ENCODE assay signal across 7 mouse cellular contexts in genomic region chr8:80878801-80879425, GRCm38 (mm10). TPM values are rescaled to one million over a fixed set of nuclear protein-coding genes. Genes with fewer than 3 reads are reported as not detected.
A peak's percentile ranks its signal among the peaks of the same experiment; 100 is the strongest.
DNase-seq lines count a peak whose midpoint lies in the region; ATAC-seq and TF ChIP-seq lines count a peak whose summit lies in the region.

No protein-coding gene starts in this region.

- TF ChIP-seq CTCF in small intestine, adult 2 months (IDR thresholded peaks at IDR 0.05; ENCODE audit: extremely low read depth, insufficient read length, insufficient replicate concordance, low read depth, low read length): peak; percentile 53; the same call in 1 of the 2 replicates

- peak overlapping the region; percentile 83 for H3K9ac ChIP-seq in hindbrain, embryonic 16.5 days (ENCODE audit: low read depth, low read length)
- H3K9ac ChIP-seq in limb, embryonic 11.5 days (ENCODE audit: low read length): peak overlapping the region; percentile 82

- no peaks in the 10 kb centered on the region for H3K36me3 ChIP-seq in hindbrain, embryonic 16.5 days (ENCODE audit: control insufficient read depth, insufficient read depth, low read length)
- H3K36me3 ChIP-seq in limb, embryonic 11.5 days (ENCODE audit: control insufficient read depth, insufficient read depth, low read length): no peaks in the 10 kb centered on the region
- H3K36me3 ChIP-seq in small intestine, adult 2 months (ENCODE audit: control insufficient read depth, insufficient read depth, low read length): no peaks in the 10 kb centered on the region

- WGBS in hindbrain, embryonic 16.5 days: under 1% methylated on average over 26 of the region's 26 CpGs
- under 1% methylated on average over 26 of the region's 26 CpGs for WGBS in limb, embryonic 11.5 days
- WGBS in small intestine, adult 2 months: under 1% methylated on average over 26 of the region's 26 CpGs

- H3K4me2 ChIP-seq in hindbrain, embryonic 16.5 days (ENCODE audit: low read length): peak overlapping the region; percentile 81
- peak overlapping the region; percentile 73 for H3K4me2 ChIP-seq in limb, embryonic 11.5 days (ENCODE audit: low read depth, severe bottlenecking)

- no peak for ATAC-seq in hindbrain, embryonic 16.5 days
- ATAC-seq in limb, embryonic 11.5 days (ENCODE audit: insufficient number of reproducible peaks, low FRiP score, low TSS enrichment, low read depth): no peak

- H3K9me3 ChIP-seq in hindbrain, embryonic 16.5 days (ENCODE audit: control insufficient read depth, low read length): no peaks in the 10 kb centered on the region
- no peaks in the 10 kb centered on the region for H3K9me3 ChIP-seq in limb, embryonic 11.5 days (ENCODE audit: control insufficient read depth, low read length)

- peak; percentile 71 for DNase-seq in adipocyte (ENCODE audit: low spot score)
- peak; percentile 37 for DNase-seq in c-Kit-positive CD71-negative TER-119-negative erythroid progenitor cells, embryonic 14.5 days (ENCODE audit: low read depth)
- DNase-seq in gastrocnemius, postnatal 10 days: peak; percentile 61
- DNase-seq in limb, embryonic 11.5 days (ENCODE audit: low spot score): peak; percentile 76
- DNase-seq in mesoderm, embryonic 11.5 days (ENCODE audit: low read depth, low spot score): peak; percentile 47

- peak overlapping the region; percentile 79 for H3K4me3 ChIP-seq in hindbrain, embryonic 16.5 days (ENCODE audit: low read length)
- peak overlapping the region; percentile 86 for H3K4me3 ChIP-seq in limb, embryonic 11.5 days (ENCODE audit: low read depth, low read length)
- peak overlapping the region; percentile 100 for H3K4me3 ChIP-seq in small intestine, adult 2 months (ENCODE audit: low read depth, low read length)

- peaks cover 20% of the 10 kb centered on the region for H3K4me1 ChIP-seq in hindbrain, embryonic 16.5 days (ENCODE audit: control insufficient read depth, insufficient read depth, low read depth, low read length)
- peaks cover 7% of the 10 kb centered on the region for H3K4me1 ChIP-seq in limb, embryonic 11.5 days (ENCODE audit: control insufficient read depth, insufficient read depth, low read length)
- peaks cover 6% of the 10 kb centered on the region; the same call in 1 of the 2 replicates for H3K4me1 ChIP-seq in small intestine, adult 2 months (ENCODE audit: control insufficient read depth, insufficient read depth, insufficient read length, low read length)

- H3K27ac ChIP-seq in hindbrain, embryonic 16.5 days (ENCODE audit: low read depth, low read length): peak overlapping the region; percentile 94
- H3K27ac ChIP-seq in limb, embryonic 11.5 days (replicated peaks; ENCODE audit: low read depth, low read length): no peak overlapping the region
- peak overlapping the region; percentile 98 for H3K27ac ChIP-seq in small intestine, adult 2 months (ENCODE audit: insufficient read depth, low read depth, low read length)

- no peak for TF ChIP-seq POLR2A in small intestine, adult 2 months (IDR thresholded peaks at IDR 0.05; ENCODE audit: low read depth, low read length)

- H3K27me3 ChIP-seq in hindbrain, embryonic 16.5 days (replicated peaks; ENCODE audit: control insufficient read depth, insufficient read depth, low read length): no peaks in the 10 kb centered on the region; the same call in 1 of the 2 replicates
- H3K27me3 ChIP-seq in limb, embryonic 11.5 days (ENCODE audit: control insufficient read depth, insufficient read depth, low read length): no peaks in the 10 kb centered on the region
- H3K27me3 ChIP-seq in small intestine, adult 2 months (ENCODE audit: control insufficient read depth, insufficient read depth, low read length): no peaks in the 10 kb centered on the region

RNA-seq across cellular contexts. Expression of gene Gab1, which starts 1.4 kb away (rescaled TPM):
- total RNA-seq in gastrocnemius, postnatal 10 days (2021): 10 to 100 TPM; 20.0 to 23.0 TPM
- polyA plus RNA-seq in hindbrain, embryonic 16.5 days (2015; fragmentation: Nextera tagmentation; extraction: Ambion mirVana): 9.3 and 13.1 TPM in 2 replicates
- polyA plus RNA-seq in limb, embryonic 11.5 days (2014; fragmentation: Nextera tagmentation; extraction: Ambion mirVana): 22.2 and 22.4 TPM in 2 replicates
- polyA plus RNA-seq in small intestine, adult 2 months (2012; rRNA removed): 6.1 and 13.6 TPM in 2 replicates
